Mouse (Mus musculus) activated CD4-positive, CD25-positive, alpha-beta regulatory T cell, adult 4 months (primary cell): Measurements from ENCODE around the gene Pds5a. TPM values are rescaled to one million over a fixed set of nuclear protein-coding genes. Genes with fewer than 3 reads are reported as not detected.
"Not testable (repeated sequence)": the region's sequence is repeated elsewhere in the genome, so short reads cannot be mapped to it uniquely, and the experiment has no call there.

ENCODE experiments used
- ATAC-seq: one replicate; pipeline ENCODE4 v1.8.0; 2017
- polyA plus RNA-seq, 2 experiments: library from polyadenylated mRNA; unstranded; fragments of 100-300 nt; shearing (Covaris generic); gene quantifications; one replicate each; pipeline ENCODE4 v1.2.1; 2017

Gene Pds5a
- polyA plus RNA-seq, 2 experiments from 2014 or later, result 67.6 to 104 TPM

GRCm38 (mm10) chr5:65694076-65694475, 4.0 kb downstream of the Pds5a start:
- ATAC-seq, result not testable (repeated sequence)

- no peak for ATAC-seq
Measured at GRCm38 (mm10) chr5:65693018-65693417, 5.1 kb downstream of the Pds5a start.

- peak; percentile 40 for ATAC-seq
Measured at GRCm38 (mm10) chr5:65688806-65689205, 9.3 kb downstream of the Pds5a start.

- no peak for ATAC-seq
Measured at GRCm38 (mm10) chr5:65686806-65687205, 11.3 kb downstream of the Pds5a start.

GRCm38 (mm10) chr5:65678826-65679225, 19.2 kb downstream of the Pds5a start:
- no peak for ATAC-seq

- ATAC-seq, result no peak
Measured at GRCm38 (mm10) chr5:65672162-65672561, 25.9 kb downstream of the Pds5a start.

DNA sequence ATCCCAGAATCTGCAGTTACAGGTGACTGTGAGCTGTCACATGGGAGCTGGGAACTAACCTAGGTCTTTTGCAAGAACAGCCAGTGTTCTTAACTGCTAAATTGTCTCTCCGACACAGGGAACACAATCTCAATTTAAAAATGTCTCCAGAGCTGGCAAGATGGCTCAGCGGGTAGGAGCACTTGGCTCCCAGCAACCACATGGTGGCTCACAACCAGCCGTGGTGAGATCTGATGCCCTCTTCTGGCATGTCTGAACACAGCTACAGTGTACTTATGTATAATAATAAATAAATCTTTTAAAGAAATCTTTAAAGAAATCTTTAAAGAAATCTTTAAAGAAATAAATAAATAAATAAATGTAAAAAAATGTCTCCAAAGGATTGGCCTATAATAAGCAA, 30.4 kb downstream of the Pds5a start:
- ATAC-seq, result no peak

GRCm38 (mm10) chr5:65665370-65665769, 32.7 kb downstream of the Pds5a start:
- ATAC-seq, result no peak

- no peak for ATAC-seq
Measured at GRCm38 (mm10) chr5:65661958-65662357, 36.1 kb downstream of the Pds5a start.

DNA sequence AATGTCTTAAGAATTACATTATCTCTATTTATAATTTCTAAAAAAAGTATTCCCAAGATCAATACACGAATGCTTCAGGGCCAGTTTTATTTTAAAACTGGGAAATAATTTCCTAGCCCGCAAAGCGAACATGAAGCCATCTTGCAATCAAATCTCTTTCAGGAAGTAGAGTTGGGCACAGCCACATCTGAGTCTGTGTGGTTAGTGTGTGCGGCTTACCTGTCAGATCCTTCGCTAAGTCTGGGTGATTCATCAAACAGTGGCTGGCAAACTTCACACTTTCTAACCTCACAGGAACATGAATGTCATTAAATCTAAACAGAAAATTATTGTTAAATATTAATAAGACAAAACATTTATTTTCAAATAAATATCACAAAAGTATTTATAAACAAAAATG, 44.3 kb downstream of the Pds5a start:
- ATAC-seq, result no peak

DNA sequence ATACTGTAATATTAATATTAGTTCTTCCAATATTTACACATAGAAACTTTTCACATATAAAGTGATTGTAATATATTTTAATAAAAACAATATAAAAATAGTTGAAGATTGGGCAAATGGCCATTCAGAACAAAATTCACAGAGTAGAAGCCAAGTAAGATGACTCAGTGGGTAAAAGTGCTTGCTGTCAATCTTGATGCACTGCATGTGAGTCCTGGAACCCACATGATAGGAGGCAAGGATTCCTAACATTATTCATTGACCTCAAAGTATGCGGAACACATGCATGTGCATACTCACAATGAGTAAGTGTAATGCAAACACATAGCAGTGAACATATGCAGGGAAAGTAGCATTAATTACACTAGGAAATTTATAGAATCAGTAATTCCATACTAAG, 59.2 kb downstream of the Pds5a start:
- ATAC-seq, result no peak

DNA sequence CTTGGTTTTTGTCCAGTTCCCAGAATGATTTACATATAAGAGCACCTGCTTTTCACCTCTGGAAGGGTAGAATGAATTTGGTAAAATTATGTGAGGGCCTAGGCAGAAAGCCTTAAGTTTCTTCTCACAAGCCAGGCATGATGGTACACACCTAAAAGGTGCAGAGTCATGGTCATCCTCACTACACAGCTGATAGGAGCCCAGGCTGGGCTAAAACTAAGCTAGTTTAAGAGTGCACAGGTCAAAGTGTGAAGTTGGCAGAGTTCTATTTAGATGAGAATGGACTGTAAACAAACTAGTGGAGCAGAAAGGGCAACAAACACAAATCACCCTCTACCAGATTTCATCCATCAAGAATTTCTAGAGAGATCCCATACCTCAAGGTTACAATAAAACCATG, 73.7 kb downstream of the Pds5a start:
- no peak for ATAC-seq

GRCm38 (mm10) chr5:65613152-65613924, 84.7 kb downstream of the Pds5a start:
- ATAC-seq, result peak; percentile 43

GRCm38 (mm10) chr5:65610541-65610940, 87.5 kb downstream of the Pds5a start:
- no peak for ATAC-seq

GRCm38 (mm10) chr5:65609769-65610168, 88.3 kb downstream of the Pds5a start:
- ATAC-seq, result no peak

DNA sequence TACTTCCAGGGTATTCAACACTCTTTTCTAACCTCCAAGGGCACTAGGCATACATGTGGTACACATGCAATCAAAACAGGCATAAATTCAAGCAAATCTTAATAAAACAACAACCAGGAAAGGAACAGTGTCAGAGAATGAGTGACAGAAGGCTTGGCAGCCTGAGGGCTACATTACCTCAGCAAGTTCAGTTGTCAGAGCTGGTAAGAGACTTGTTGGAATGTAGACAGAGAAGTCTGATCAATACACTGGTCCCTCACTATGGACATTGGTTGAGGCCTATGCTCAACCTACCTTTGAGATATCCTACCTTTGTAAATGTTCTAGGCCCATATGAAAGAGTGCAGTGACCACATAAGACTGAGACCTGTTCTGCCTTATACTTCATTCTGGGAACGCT, 91.3 kb downstream of the Pds5a start:
- no peak for ATAC-seq

- ATAC-seq, result no peak
Measured at GRCm38 (mm10) chr5:65599681-65600080, 98.4 kb downstream of the Pds5a start.

DNA sequence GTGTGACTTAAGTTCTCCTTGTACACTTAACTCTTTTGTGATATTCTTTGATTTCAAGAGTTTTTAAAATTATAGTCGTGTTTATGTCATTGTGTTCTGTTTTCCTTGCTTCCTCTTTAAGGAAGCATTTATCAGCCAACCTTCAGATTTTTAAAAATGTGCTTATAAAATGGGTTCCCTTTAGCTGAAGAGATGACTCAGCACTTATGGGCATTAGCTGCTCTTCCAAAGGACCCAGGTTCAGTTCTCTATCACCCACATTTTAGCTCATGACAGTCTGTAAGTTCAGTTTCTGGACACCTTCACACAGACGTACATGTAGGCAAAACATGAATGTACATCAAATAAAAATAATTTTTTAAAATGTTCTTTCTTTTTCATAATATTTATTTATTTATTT, 105.7 kb downstream of the Pds5a start:
- no peak for ATAC-seq

DNA sequence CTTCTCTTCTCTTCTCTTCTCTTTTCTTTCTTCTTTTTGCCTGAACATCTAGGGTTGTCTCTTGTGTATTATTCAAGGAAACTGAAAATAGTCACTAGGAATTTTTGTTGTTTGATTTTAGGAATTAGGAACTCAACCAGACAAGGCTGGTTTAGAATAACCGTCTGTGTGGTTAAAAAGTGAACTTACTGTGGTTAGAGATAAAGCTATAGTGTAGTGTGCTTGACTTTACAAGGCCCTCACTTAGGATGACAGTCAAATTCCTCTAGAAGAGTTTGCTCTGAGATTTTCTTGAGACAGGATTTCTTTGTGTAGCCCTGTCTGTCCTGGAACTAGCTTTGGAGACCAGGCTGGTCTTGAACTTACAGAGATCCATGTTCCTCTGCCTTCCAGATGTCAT, 107.9 kb downstream of the Pds5a start:
- ATAC-seq, result no peak

DNA sequence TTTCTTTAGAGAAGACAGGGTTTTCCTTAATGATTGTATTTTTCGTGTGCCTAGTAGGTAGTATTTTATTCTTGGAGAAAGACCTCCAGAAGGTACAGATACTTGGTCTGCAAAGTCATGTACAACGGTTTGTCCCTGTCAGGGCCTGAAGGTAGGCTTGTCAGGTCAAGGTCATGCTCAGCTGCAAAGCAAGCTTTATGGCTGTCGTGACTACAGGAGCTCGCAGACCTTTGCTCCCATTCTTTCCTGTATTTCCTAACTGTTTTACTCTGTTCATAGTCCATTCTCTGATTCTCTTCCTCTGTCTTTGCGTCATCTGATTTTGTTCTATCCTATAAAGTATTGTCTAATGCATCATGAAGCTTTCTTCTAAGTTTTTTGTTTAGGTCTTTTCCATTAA, 111.8 kb downstream of the Pds5a start:
- no peak for ATAC-seq

DNA sequence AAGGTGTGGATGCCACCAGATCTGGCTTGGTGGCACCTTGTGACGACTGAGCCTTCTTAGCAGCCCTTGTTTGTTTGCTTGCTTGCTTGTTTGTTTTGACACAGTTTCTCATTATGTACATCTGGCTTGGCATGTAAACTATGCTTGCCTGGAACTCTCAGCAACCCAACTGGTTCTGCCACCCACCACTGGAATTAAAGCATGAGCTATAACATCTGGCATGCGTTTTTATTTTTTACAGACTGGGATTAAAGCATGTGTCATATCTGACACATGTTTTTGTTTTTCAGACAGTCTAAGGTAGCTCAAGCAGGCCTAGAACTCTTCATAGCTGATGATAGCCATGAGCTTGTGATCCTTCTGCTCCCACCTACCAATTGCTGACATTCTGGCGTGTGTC, 119.5 kb downstream of the Pds5a start:
- no peak for ATAC-seq

DNA sequence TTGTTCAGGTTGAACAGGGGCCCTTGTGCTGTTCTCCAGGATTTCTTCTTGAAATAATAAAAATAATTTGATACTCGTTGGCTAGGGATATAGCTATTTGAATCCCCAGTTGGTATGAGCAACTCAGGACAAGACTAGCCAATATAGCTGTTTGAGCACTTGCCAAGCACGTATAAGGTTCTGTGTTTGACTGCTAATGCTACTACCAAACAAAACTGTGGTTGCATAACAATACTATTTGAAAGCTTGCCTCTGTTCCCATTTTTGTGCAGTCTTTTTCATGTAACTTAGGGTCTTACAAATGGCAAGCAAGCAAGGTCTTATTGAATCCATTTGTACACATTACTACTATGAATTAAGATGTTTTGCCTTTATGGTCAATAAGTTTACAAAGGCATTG, 122.2 kb downstream of the Pds5a start:
- ATAC-seq, result no peak

- no peak for ATAC-seq
Measured at GRCm38 (mm10) chr5:65574876-65575275, 123.2 kb downstream of the Pds5a start.

GRCm38 (mm10) chr5:65565486-65565885, 132.6 kb downstream of the Pds5a start:
- no peak for ATAC-seq
